8 mouse cellular contexts compared by ENCODE assay signal in genomic region chr6:107530621-107531285, GRCm38 (mm10). TPM values are rescaled to one million over a fixed set of nuclear protein-coding genes. Genes with fewer than 3 reads are reported as not detected.
A peak's percentile ranks its signal among the peaks of the same experiment; 100 is the strongest.
DNase-seq lines count a peak whose midpoint lies in the region; ATAC-seq and TF ChIP-seq lines count a peak whose summit lies in the region.

No protein-coding gene starts in this region.

- H3K4me3 ChIP-seq in heart, postnatal 0 days (ENCODE audit: low read depth, low read length): no peak overlapping the region; the same call in 1 of the 2 replicates
- peak overlapping the region; percentile 48 for H3K4me3 ChIP-seq in embryonic fibroblast, embryonic 13.5 days (ENCODE audit: insufficient read depth, low read length)
- peak overlapping the region; percentile 63 for H3K4me3 ChIP-seq in limb, embryonic 12.5 days (replicated peaks)
- no peak overlapping the region for H3K4me3 ChIP-seq in thymus, adult 2 months (ENCODE audit: control insufficient read depth, insufficient read depth, low read length)

- H3K4me2 ChIP-seq in heart, postnatal 0 days (ENCODE audit: low read depth, low read length): peak overlapping the region; percentile 82
- H3K4me2 ChIP-seq in limb, embryonic 12.5 days: peak overlapping the region; percentile 98

- WGBS in heart, postnatal 0 days: 3% methylated on average over 15 of the region's 15 CpGs
- 2% methylated on average over 15 of the region's 15 CpGs for WGBS in limb, embryonic 12.5 days
- WGBS in thymus, adult 2 months: 5% methylated on average over 15 of the region's 15 CpGs

- TF ChIP-seq CTCF in heart, postnatal 0 days (IDR thresholded peaks at IDR 0.05; ENCODE audit: low read depth): no peak
- TF ChIP-seq CTCF in embryonic fibroblast, embryonic 13.5 days (IDR thresholded peaks at IDR 0.05; ENCODE audit: borderline replicate concordance, insufficient read depth, low read length): no peak
- TF ChIP-seq CTCF in thymus, adult 2 months (IDR thresholded peaks at IDR 0.05; ENCODE audit: borderline replicate concordance, control insufficient read depth, extremely low read depth, insufficient read depth, low read length, poor library complexity): no peak

- TF ChIP-seq POLR2A in embryonic fibroblast, embryonic 13.5 days (IDR thresholded peaks at IDR 0.05; ENCODE audit: low read depth, low read length): no peak
- TF ChIP-seq POLR2A in thymus, adult 2 months (IDR thresholded peaks at IDR 0.05; ENCODE audit: control insufficient read depth, extremely low read depth, insufficient read depth, low read length, poor library complexity): no peak

- H3K9ac ChIP-seq in heart, postnatal 0 days (replicated peaks; ENCODE audit: low read depth, low read length): no peak overlapping the region
- peak overlapping the region; percentile 74 for H3K9ac ChIP-seq in limb, embryonic 12.5 days (replicated peaks)

- no peak for TF ChIP-seq EP300 in heart, postnatal 0 days (IDR thresholded peaks at IDR 0.05; ENCODE audit: low read depth)

- H3K4me1 ChIP-seq in heart, postnatal 0 days (ENCODE audit: control insufficient read depth, insufficient read depth): no peaks in the 10 kb centered on the region
- no peaks in the 10 kb centered on the region for H3K4me1 ChIP-seq in embryonic fibroblast, embryonic 13.5 days (ENCODE audit: control insufficient read depth, insufficient read depth, low read length)
- H3K4me1 ChIP-seq in limb, embryonic 12.5 days (replicated peaks): peaks cover 4% of the 10 kb centered on the region; the same call in 1 of the 2 replicates
- no peaks in the 10 kb centered on the region for H3K4me1 ChIP-seq in thymus, adult 2 months (replicated peaks; ENCODE audit: control insufficient read depth, insufficient read depth, low read length)

- H3K27ac ChIP-seq in heart, postnatal 0 days (ENCODE audit: low read depth): no peak overlapping the region
- no peak overlapping the region for H3K27ac ChIP-seq in embryonic fibroblast, embryonic 13.5 days (ENCODE audit: insufficient read depth, low read length)
- no peak overlapping the region for H3K27ac ChIP-seq in limb, embryonic 12.5 days
- H3K27ac ChIP-seq in thymus, adult 2 months (ENCODE audit: control insufficient read depth, insufficient read depth, low read length): no peak overlapping the region

- no peak for ATAC-seq in heart, postnatal 0 days (ENCODE audit: insufficient read depth, low read depth)
- no peak for ATAC-seq in limb, embryonic 12.5 days (ENCODE audit: insufficient number of reproducible peaks, insufficient read depth, low FRiP score, low TSS enrichment, low read depth)

- no peaks in the 10 kb centered on the region for H3K9me3 ChIP-seq in heart, postnatal 0 days (replicated peaks; ENCODE audit: control insufficient read depth, low read length)
- no peaks in the 10 kb centered on the region for H3K9me3 ChIP-seq in limb, embryonic 12.5 days

- DNase-seq in heart, postnatal 0 days (ENCODE audit: low spot score): no peak
- no peak for DNase-seq in heart, adult 9 months (ENCODE audit: low spot score in 2 of 2)
- peak; percentile 18 to 23 for DNase-seq in adrenal gland, postnatal 36 days
- peak; percentile 16 for DNase-seq in right cerebral cortex, postnatal 4 days
- no peak for DNase-seq in layer of hippocampus, adult 8-10 months (ENCODE audit: low spot score in 2 of 2)
- DNase-seq in thymus, adult 2 months: no peak

- H3K36me3 ChIP-seq in heart, postnatal 0 days (replicated peaks; ENCODE audit: control insufficient read depth, insufficient read depth, low read length): no peaks in the 10 kb centered on the region
- H3K36me3 ChIP-seq in limb, embryonic 12.5 days: no peaks in the 10 kb centered on the region
- H3K36me3 ChIP-seq in thymus, adult 2 months (ENCODE audit: control insufficient read depth, insufficient read depth, low read length): no peaks in the 10 kb centered on the region

- peaks cover 36% of the 10 kb centered on the region for H3K27me3 ChIP-seq in heart, postnatal 0 days (ENCODE audit: control insufficient read depth, insufficient read depth, low read length)
- H3K27me3 ChIP-seq in limb, embryonic 12.5 days: peaks cover 30% of the 10 kb centered on the region
- no peaks in the 10 kb centered on the region for H3K27me3 ChIP-seq in thymus, adult 2 months (ENCODE audit: control insufficient read depth, insufficient read depth, low read length)

RNA-seq across cellular contexts. Expression of gene Lrrn1, which starts 1.2 kb away (rescaled TPM):
- total RNA-seq in heart, postnatal 0 days (2014; rRNA removed; ENCODE audit: low replicate concordance): 0.04 and 1.2 TPM in 2 replicates
- polyA plus RNA-seq in heart, postnatal 0 days (2015; fragmentation: Nextera tagmentation; extraction: Ambion mirVana): 0.27 and 0.32 TPM in 2 replicates
- total RNA-seq in adrenal gland, postnatal 36 days (2021): 10 to 100 TPM; 13.8 to 78.8 TPM
- 0.40 and 0.83 TPM in 2 replicates for polyA plus RNA-seq in embryonic fibroblast, embryonic 13.5 days (2011; ENCODE audit: insufficient read length, low read depth, missing spikeins)
- 45.8 and 50.1 TPM in 2 replicates for polyA plus RNA-seq in limb, embryonic 12.5 days (2016; fragmentation: Nextera tagmentation; extraction: Ambion mirVana)
- total RNA-seq in layer of hippocampus, adult 8-10 months (2022): 10 to 100 TPM; 86.0 to 95.0 (median 87.0) TPM
- polyA plus RNA-seq in thymus, adult 2 months (2012; rRNA removed): 0.69 and 0.89 TPM in 2 replicates

Comparison
In these comparisons a context has a peak if more than half of its experiments do, and no peak if none do; other contexts are left out.
1. DNase-seq: peak in adrenal gland, postnatal 36 days (2 of 2) and right cerebral cortex, postnatal 4 days (single experiment); none in heart, postnatal 0 days (single experiment), heart, adult 9 months (0 of 2), layer of hippocampus, adult 8-10 months (0 of 2) and thymus, adult 2 months (single experiment).
2. H3K4me3 ChIP-seq: peak in embryonic fibroblast, embryonic 13.5 days (single experiment) and limb, embryonic 12.5 days (single experiment); none in heart, postnatal 0 days (single experiment) and thymus, adult 2 months (single experiment).
3. RNA of gene Lrrn1, which starts 1.2 kb away (polyA plus RNA-seq): 45.8 to 50.1 TPM in limb, embryonic 12.5 days; 0.40 to 0.83 TPM in embryonic fibroblast, embryonic 13.5 days, 0.69 to 0.89 TPM in thymus, adult 2 months and 0.27 to 0.32 TPM in heart, postnatal 0 days; every median in the first group is over 10 times any median in the second.